Mouse (Mus musculus) hindbrain, embryonic 12.5 days (tissue): ENCODE data around the gene Hoxb9. TPM values are rescaled to one million over a fixed set of nuclear protein-coding genes. Genes with fewer than 3 reads are reported as not detected.

Experiments used
- ATAC-seq: fragments of 200-750 bp; cut with Nextera tagmentation; 2 replicates; pipeline ENCODE4 v1.8.0; 2017; ENCODE audit warnings: moderate TSS enrichment; ENCODE audit not compliant: low FRiP score
- H3K27ac ChIP-seq: fragments of 300-500 bp; sonication (generic); 2 replicates; pipeline ENCODE4 v1.5.1; 2016; ENCODE audit warnings: mild to moderate bottlenecking
- H3K27me3 ChIP-seq: fragments of 300-500 bp; sonication (generic); 2 replicates; pipeline ENCODE4 v1.6.1; 2016; ENCODE audit warnings: mild to moderate bottlenecking
- H3K36me3 ChIP-seq: fragments of 300-500 bp; sonication (generic); 2 replicates; pipeline ENCODE4 v1.6.1; 2016; ENCODE audit warnings: mild to moderate bottlenecking
- H3K4me1 ChIP-seq: fragments of 300-500 bp; sonication (generic); 2 replicates; pipeline ENCODE4 v1.6.1; 2016
- H3K4me2 ChIP-seq: fragments of 300-500 bp; sonication (generic); replicated peaks from 2 replicates; pipeline ENCODE4 v1.6.1; 2016; ENCODE audit warnings: mild to moderate bottlenecking
- H3K4me3 ChIP-seq: fragments of 300-500 bp; sonication (generic); 2 replicates; pipeline ENCODE4 v1.5.1; 2016; ENCODE audit warnings: mild to moderate bottlenecking
- H3K9ac ChIP-seq: fragments of 300-500 bp; sonication (generic); 2 replicates; pipeline ENCODE4 v1.6.1; 2016; ENCODE audit warnings: mild to moderate bottlenecking, moderate library complexity
- H3K9me3 ChIP-seq: fragments of 300-500 bp; sonication (generic); replicated peaks from 2 replicates; pipeline ENCODE4 v1.6.1; 2016; ENCODE audit warnings: mild to moderate bottlenecking
- WGBS: fragments of 180-500 bp; shearing (Covaris S2); methylation state at CpG from one replicate; pipeline ENCODE4 v1.1.7; 2016; 5-methylcytosine and 5-hydroxymethylcytosine counted together
- polyA plus RNA-seq: library from polyadenylated mRNA; unstranded; fragments of >200 nt; fragmentation: Nextera tagmentation; extraction: Ambion mirVana; gene quantifications from 2 replicates; pipeline ENCODE4 v1.2.1, GENCODE M21; 2016

Gene Hoxb9
- polyA plus RNA-seq, 1 experiment from 2014 or later: 0.46 TPM

- no peaks in the 10 kb centered on the region for H3K9me3 ChIP-seq
- H3K27ac ChIP-seq: peak overlapping the region; percentile 49
- no peaks in the 10 kb centered on the region for H3K36me3 ChIP-seq
- no peak for ATAC-seq
- H3K4me3 ChIP-seq: peak overlapping the region; percentile 36
- peaks cover 3% of the 10 kb centered on the region; the same call in 1 of the 2 replicates for H3K4me1 ChIP-seq
- under 1% methylated on average over 64 of the region's 66 CpGs for WGBS
- H3K27me3 ChIP-seq: peaks cover 99% of the 10 kb centered on the region
- H3K4me2 ChIP-seq: peak overlapping the region; percentile 62
- H3K9ac ChIP-seq: peak overlapping the region; percentile 64
Measured at GRCm38 (mm10) chr11:96298895-96299667, 27.8 kb downstream of the Hoxb9 start.

GRCm38 (mm10) chr11:96299781-96300180 is 28.5 kb downstream of the Hoxb9 start:
- WGBS: under 1% methylated on average over 9 of the region's 9 CpGs
- ATAC-seq: no peak
- peaks cover 3% of the 10 kb centered on the region; the same call in 1 of the 2 replicates for H3K4me1 ChIP-seq
- peak overlapping the region; percentile 36 for H3K4me3 ChIP-seq
- peak overlapping the region; percentile 62; the same call in 1 of the 2 replicates for H3K4me2 ChIP-seq
- H3K9me3 ChIP-seq: no peaks in the 10 kb centered on the region
- H3K36me3 ChIP-seq: no peaks in the 10 kb centered on the region
- peak overlapping the region; percentile 49; the same call in 1 of the 2 replicates for H3K27ac ChIP-seq
- peaks cover 98% of the 10 kb centered on the region for H3K27me3 ChIP-seq
- peak overlapping the region; percentile 64 for H3K9ac ChIP-seq

GRCm38 (mm10) chr11:96300354-96301063 is 29.3 kb downstream of the Hoxb9 start:
- Histone ChIP-seq H3K27me3 (peaks cover 98% of the 10 kb centered on the region), H3K9ac (peak overlapping the region; percentile 64), H3K9me3 (no peaks in the 10 kb centered on the region), H3K4me1 (peaks cover 3% of the 10 kb centered on the region; the same call in 1 of the 2 replicates), H3K27ac (peak overlapping the region; percentile 66), H3K4me3 (peak overlapping the region; percentile 36), H3K4me2 (peak overlapping the region; percentile 62), H3K36me3 (no peaks in the 10 kb centered on the region)
- WGBS: under 1% methylated on average over 34 of the region's 35 CpGs
- ATAC-seq: no peak

GRCm38 (mm10) chr11:96301064-96301431 is 29.8 kb downstream of the Hoxb9 start:
- Histone ChIP-seq H3K36me3 (no peaks in the 10 kb centered on the region), H3K27me3 (peaks cover 98% of the 10 kb centered on the region), H3K9ac (peak overlapping the region; percentile 64), H3K27ac (peak overlapping the region; percentile 66), H3K9me3 (no peaks in the 10 kb centered on the region), H3K4me2 (peak overlapping the region; percentile 62), H3K4me3 (peak overlapping the region; percentile 36), H3K4me1 (peaks cover 3% of the 10 kb centered on the region; the same call in 1 of the 2 replicates)
- ATAC-seq: no peak
- WGBS: 2% methylated on average over 9 of the region's 10 CpGs

- peak overlapping the region; percentile 36 for H3K4me3 ChIP-seq
Measured at GRCm38 (mm10) chr11:96301837-96302236, 30.6 kb downstream of the Hoxb9 start.

GRCm38 (mm10) chr11:96302381-96303150 is 31.3 kb downstream of the Hoxb9 start:
- Histone ChIP-seq H3K9ac (peak overlapping the region; percentile 6), H3K27me3 (peaks cover 98% of the 10 kb centered on the region), H3K4me3 (peak overlapping the region; percentile 36), H3K4me1 (peaks cover 3% of the 10 kb centered on the region; the same call in 1 of the 2 replicates), H3K4me2 (peak overlapping the region; percentile 62), H3K36me3 (no peaks in the 10 kb centered on the region), H3K27ac (peak overlapping the region; percentile 57; the same call in 1 of the 2 replicates), H3K9me3 (no peaks in the 10 kb centered on the region)
- no peak for ATAC-seq
- WGBS: 2% methylated on average over 23 of the region's 23 CpGs

More at GRCm38 (mm10) chr11:96301837-96302236, 30.6 kb downstream of the Hoxb9 start:
- Histone ChIP-seq H3K9me3 (no peaks in the 10 kb centered on the region), H3K36me3 (no peaks in the 10 kb centered on the region), H3K4me2 (peak overlapping the region; percentile 62), H3K4me1 (peaks cover 3% of the 10 kb centered on the region; the same call in 1 of the 2 replicates), H3K27me3 (peaks cover 98% of the 10 kb centered on the region), H3K27ac (peak overlapping the region; percentile 57), H3K9ac (peak overlapping the region; percentile 6)
- under 1% methylated on average over 15 of the region's 15 CpGs for WGBS
- no peak for ATAC-seq

GRCm38 (mm10) chr11:96303151-96304099 is 32.2 kb downstream of the Hoxb9 start, which contains the start of gene Hoxb5:
TSS of gene Hoxb5 (plus strand) at chr11:96303336.
- H3K4me1 ChIP-seq: peaks cover 3% of the 10 kb centered on the region; the same call in 1 of the 2 replicates
- H3K36me3 ChIP-seq: no peaks in the 10 kb centered on the region
- peak within 1 kb of the TSS; percentile 73 for H3K9ac ChIP-seq
- H3K9me3 ChIP-seq: no peaks in the 10 kb centered on the region
- under 1% methylated on average over 69 of the region's 69 CpGs for WGBS
- H3K27ac ChIP-seq: peak within 1 kb of the TSS; percentile 90
- peak within 1 kb of the TSS; percentile 62 for H3K4me2 ChIP-seq
- peak within 1 kb of the TSS; percentile 36 for H3K4me3 ChIP-seq
- H3K27me3 ChIP-seq: peaks cover 98% of the 10 kb centered on the region
- peak; percentile 56 for ATAC-seq

GRCm38 (mm10) chr11:96304381-96305195 is 33.3 kb downstream of the Hoxb9 start:
- Histone ChIP-seq H3K27ac (peak overlapping the region; percentile 90), H3K9ac (peak overlapping the region; percentile 73), H3K36me3 (no peaks in the 10 kb centered on the region), H3K4me1 (no peaks in the 10 kb centered on the region; the same call in 1 of the 2 replicates), H3K27me3 (peaks cover 98% of the 10 kb centered on the region), H3K4me2 (peak overlapping the region; percentile 62), H3K9me3 (no peaks in the 10 kb centered on the region), H3K4me3 (peak overlapping the region; percentile 36)
- WGBS: 1% methylated on average over 38 of the region's 38 CpGs
- ATAC-seq: no peak

- H3K36me3 ChIP-seq: no peaks in the 10 kb centered on the region
- H3K4me2 ChIP-seq: peak overlapping the region; percentile 62
- ATAC-seq: no peak
- H3K4me3 ChIP-seq: peak overlapping the region; percentile 36
- H3K27ac ChIP-seq: peak overlapping the region; percentile 90
- peak overlapping the region; percentile 73 for H3K9ac ChIP-seq
- H3K9me3 ChIP-seq: no peaks in the 10 kb centered on the region
- H3K27me3 ChIP-seq: peaks cover 97% of the 10 kb centered on the region
- no peaks in the 10 kb centered on the region; the same call in 1 of the 2 replicates for H3K4me1 ChIP-seq
- WGBS: 19% methylated on average over 6 of the region's 6 CpGs
Measured at GRCm38 (mm10) chr11:96305505-96306182, 34.4 kb downstream of the Hoxb9 start.
